Comparison of ENCODE assay signal across 9 mouse cellular contexts in the genomic region with DNA sequence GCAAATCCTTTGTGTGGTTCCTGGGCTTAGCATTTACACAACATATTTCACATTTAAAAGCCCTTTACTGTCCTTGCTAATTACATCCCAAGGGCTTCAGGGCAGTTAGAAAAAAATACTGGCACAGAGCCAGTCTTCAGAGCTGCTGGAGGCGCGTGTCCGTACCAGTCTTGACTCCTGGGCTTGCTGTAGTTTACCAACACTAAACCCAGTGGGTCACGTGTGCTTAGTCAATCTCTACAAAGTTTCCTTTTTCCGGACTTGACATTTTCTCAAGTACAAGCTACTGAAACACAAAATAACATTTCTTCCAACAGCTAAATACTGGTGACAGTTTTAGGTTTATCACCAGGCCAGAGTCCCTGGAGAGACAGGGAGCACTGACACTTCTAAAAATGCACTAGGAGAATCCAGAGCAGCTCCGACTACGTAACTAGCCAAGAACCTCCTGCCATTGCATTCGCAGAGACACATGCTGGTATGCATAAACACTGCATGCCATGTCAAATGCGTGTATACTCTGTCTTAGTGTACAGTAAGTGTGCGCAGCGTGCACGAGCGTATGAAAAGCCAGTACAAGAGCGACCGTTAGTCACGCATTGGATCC. TPM values are rescaled to one million over a fixed set of nuclear protein-coding genes. Genes with fewer than 3 reads are reported as not detected.
DNase-seq lines count a peak whose midpoint lies in the region; ATAC-seq and TF ChIP-seq lines count a peak whose summit lies in the region.
"Had no signal": no experiment of that assay in that cellular context is flagged by ENCODE, and none has a peak within 500 bp of the region (broad histone marks: within the 10 kb centered on the region; RNA-seq: fewer than 3 reads in every experiment).

No protein-coding gene starts in this region.

- TF ChIP-seq CTCF in layer of hippocampus, adult 2 months (conservative IDR thresholded peaks at IDR 0.05): no peak

- no peak overlapping the region for H3K9ac ChIP-seq in forebrain, embryonic 12.5 days
- no peak overlapping the region for H3K9ac ChIP-seq in hindbrain, embryonic 15.5 days

- ATAC-seq in forebrain, embryonic 12.5 days (ENCODE audit: low FRiP score): peak; percentile 66; the same call in 1 of the 2 replicates
- ATAC-seq in hindbrain, embryonic 15.5 days (ENCODE audit: low FRiP score, low read depth): peak; percentile 61; the same call in 1 of the 2 replicates

- no peaks in the 10 kb centered on the region for H3K36me3 ChIP-seq in forebrain, embryonic 12.5 days (replicated peaks)
- no peaks in the 10 kb centered on the region for H3K36me3 ChIP-seq in hindbrain, embryonic 15.5 days

- 0 out of 2 replicates have a peak, but pooled peaks cover 7% of the 10 kb centered on the region for H3K4me1 ChIP-seq in forebrain, embryonic 12.5 days
- peaks cover 12% of the 10 kb centered on the region; the same call in 1 of the 2 replicates for H3K4me1 ChIP-seq in hindbrain, embryonic 15.5 days (replicated peaks)

- no peaks in the 10 kb centered on the region for H3K9me3 ChIP-seq in forebrain, embryonic 12.5 days
- H3K9me3 ChIP-seq in hindbrain, embryonic 15.5 days: no peaks in the 10 kb centered on the region

- no peaks in the 10 kb centered on the region for H3K27me3 ChIP-seq in forebrain, embryonic 12.5 days
- H3K27me3 ChIP-seq in hindbrain, embryonic 15.5 days: no peaks in the 10 kb centered on the region
- H3K27me3 ChIP-seq: CH12.LX had no signal

- 0 out of 2 replicates have a peak overlapping the region, but pooled peaks have one; percentile 42 for H3K27ac ChIP-seq in forebrain, embryonic 12.5 days
- H3K27ac ChIP-seq in hindbrain, embryonic 15.5 days (replicated peaks): no peak overlapping the region
- no peak overlapping the region for H3K27ac ChIP-seq in layer of hippocampus, adult 2 months

- 77% methylated on average over 16 of the region's 16 CpGs for WGBS in forebrain, embryonic 12.5 days
- WGBS in hindbrain, embryonic 15.5 days: 51% methylated on average over 16 of the region's 16 CpGs

- H3K4me3 ChIP-seq in forebrain, embryonic 12.5 days (replicated peaks): no peak overlapping the region
- no peak overlapping the region for H3K4me3 ChIP-seq in hindbrain, embryonic 15.5 days
- no peak overlapping the region for H3K4me3 ChIP-seq in layer of hippocampus, adult 2 months

- DNase-seq in cerebellum, postnatal 10 days: peak; percentile 25 to 56
- no peak for DNase-seq in cerebellum, adult 9-10 months
- DNase-seq in lung, postnatal 25 days (ENCODE audit: low spot score): peak; percentile 55
- no peak for DNase-seq in spleen, adult 12 weeks (ENCODE audit: low spot score)
- no peak for DNase-seq in embryo, embryonic 10 days (ENCODE audit: low spot score)
- DNase-seq in layer of hippocampus, adult 2 months (ENCODE audit: low spot score in 2 of 2): no peak

- peak overlapping the region; percentile 0; the same call in 1 of the 2 replicates for H3K4me2 ChIP-seq in forebrain, embryonic 12.5 days
- peak overlapping the region; percentile 16; the same call in 1 of the 2 replicates for H3K4me2 ChIP-seq in hindbrain, embryonic 15.5 days

RNA-seq across cellular contexts. Expression of gene Zfp326, which starts 8.4 kb away (rescaled TPM):
- polyA plus RNA-seq in forebrain, embryonic 12.5 days (2016; fragmentation: Nextera tagmentation; extraction: Ambion mirVana): 70.7 and 72.0 TPM in 2 replicates
- 43.0 and 54.0 TPM in 2 replicates for polyA plus RNA-seq in hindbrain, embryonic 15.5 days (2015; fragmentation: Nextera tagmentation; extraction: Ambion mirVana)
- total RNA-seq in layer of hippocampus, adult 2 months (2021): 10 to 100 TPM; 37.7 to 37.9 TPM

Comparison
In these comparisons a context has a peak if more than half of its experiments do, and no peak if none do; other contexts are left out.
1. DNase-seq: peak in cerebellum, postnatal 10 days (2 of 2) and lung, postnatal 25 days (single experiment); none in cerebellum, adult 9-10 months (single experiment), spleen, adult 12 weeks (single experiment), embryo, embryonic 10 days (single experiment) and layer of hippocampus, adult 2 months (0 of 2).